Mouse (Mus musculus) E14TG2a.4 (cell line): ENCODE data around the gene Stxbp1.

Experiments used
- H3K27me3 ChIP-seq: 2 replicates; pipeline ENCODE4 v1.6.1; 2014; ENCODE audit warnings: low read length, control low read depth; ENCODE audit not compliant: insufficient read depth
- H3K36me3 ChIP-seq: 2 replicates; pipeline ENCODE4 v1.6.1; 2014; ENCODE audit warnings: low read length, control low read depth; ENCODE audit not compliant: insufficient read depth
- H3K4me1 ChIP-seq: replicated peaks from 2 replicates; pipeline ENCODE4 v1.6.1; 2014; ENCODE audit warnings: low read depth, low read length, control low read depth
- H3K4me3 ChIP-seq: replicated peaks from 2 replicates; pipeline ENCODE4 v1.5.1; 2014; ENCODE audit warnings: mild to moderate bottlenecking, low read length
- H3K9me3 ChIP-seq: 2 replicates; pipeline ENCODE4 v1.6.1; 2014; ENCODE audit warnings: low read length, control low read depth
- CTCF ChIP-seq: conservative IDR thresholded peaks from 2 replicates; pipeline ENCODE4 v1.5.1; 2014; ENCODE audit warnings: low read length
- NANOG ChIP-seq: IDR thresholded peaks from 2 replicates; pipeline ENCODE4 v1.6.1; 2014; ENCODE audit warnings: borderline replicate concordance, low read length, mixed read lengths
- POU5F1 ChIP-seq: IDR thresholded peaks from 2 replicates; pipeline ENCODE4 v1.6.1; 2014; ENCODE audit warnings: low read length, borderline replicate concordance

Stxbp1 gene

DNA sequence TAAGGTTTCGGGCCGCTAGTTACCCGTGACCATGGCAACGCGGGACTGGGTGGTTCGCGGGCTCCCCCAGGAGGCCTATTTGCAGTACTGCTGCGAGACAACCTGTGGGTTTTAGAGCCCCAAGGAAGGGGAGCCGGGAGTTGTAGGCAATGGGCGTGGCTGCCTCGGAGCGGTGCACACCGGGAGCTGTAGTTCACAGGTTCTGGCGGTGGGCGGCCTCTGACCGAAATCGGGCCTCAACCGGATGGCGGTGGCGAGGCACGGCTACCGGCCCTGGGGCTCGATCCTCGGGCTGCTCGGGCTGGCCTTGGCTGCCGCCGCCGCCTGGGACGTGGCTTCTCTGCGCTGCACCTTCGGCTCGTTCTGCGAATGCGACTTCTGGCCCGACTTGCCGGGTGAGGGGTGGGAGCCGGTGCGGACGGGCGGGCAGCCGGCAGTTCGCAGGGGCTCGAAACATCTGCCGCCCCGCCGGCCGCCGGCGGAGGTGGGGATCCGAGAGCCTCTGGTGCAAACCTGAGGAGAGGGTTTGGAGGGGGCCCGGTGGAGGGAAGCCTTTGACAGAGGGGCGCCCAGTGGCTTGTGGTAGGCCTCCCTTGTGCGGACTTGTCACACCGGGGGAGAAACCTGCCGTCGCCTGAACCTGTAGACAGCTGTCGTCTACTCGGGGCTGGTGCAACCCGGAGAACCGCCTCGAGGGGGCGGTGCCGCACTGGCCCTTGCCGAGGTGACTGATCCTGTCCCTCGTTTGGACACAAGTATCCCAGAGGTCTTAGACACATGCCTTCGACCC lies 89.8 kb downstream of the Stxbp1 start, which contains the start of gene Tor2a:
Gene Tor2a, plus strand, starts transcription at position 179 of the 790 bp plus-strand sequence.
- peak; percentile 89 for TF ChIP-seq CTCF
- TF ChIP-seq POU5F1: no peak
- TF ChIP-seq NANOG: no peak
- peak within 1 kb of the TSS; percentile 91 for H3K4me3 ChIP-seq

DNA sequence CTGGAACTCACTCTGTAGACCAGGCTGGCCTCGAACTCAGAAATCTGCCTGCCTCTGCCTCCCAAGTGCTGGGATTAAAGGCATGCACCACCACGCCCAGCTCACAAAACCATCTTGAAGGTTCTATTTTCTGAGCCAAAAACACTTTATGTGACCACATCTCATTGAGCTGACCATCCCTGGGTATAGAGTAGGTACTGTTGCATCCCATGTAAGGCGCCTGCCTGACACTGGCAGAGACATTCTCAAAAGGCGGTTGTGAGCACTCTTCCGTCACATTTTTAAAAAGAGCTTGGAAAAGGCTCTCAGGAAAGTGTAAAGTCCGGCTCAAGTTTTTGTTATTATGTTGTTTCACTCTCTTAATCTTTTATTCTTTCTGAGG lies 90.4 kb downstream of the Stxbp1 start:
- peaks cover 33% of the 10 kb centered on the region for H3K36me3 ChIP-seq
- peaks cover 26% of the 10 kb centered on the region for H3K4me1 ChIP-seq
- no peak overlapping the region for H3K4me3 ChIP-seq
- H3K27me3 ChIP-seq: peaks cover 18% of the 10 kb centered on the region
- no peaks in the 10 kb centered on the region for H3K9me3 ChIP-seq
- TF ChIP-seq POU5F1 (no peak), NANOG (no peak), CTCF (no peak)

More for the DNA sequence above, 89.8 kb downstream of the Stxbp1 start, which contains the start of gene Tor2a:
- peaks cover 20% of the 10 kb centered on the region for H3K4me1 ChIP-seq
- peaks cover 38% of the 10 kb centered on the region for H3K36me3 ChIP-seq
- peaks cover 12% of the 10 kb centered on the region for H3K27me3 ChIP-seq
- H3K9me3 ChIP-seq: no peaks in the 10 kb centered on the region

DNA sequence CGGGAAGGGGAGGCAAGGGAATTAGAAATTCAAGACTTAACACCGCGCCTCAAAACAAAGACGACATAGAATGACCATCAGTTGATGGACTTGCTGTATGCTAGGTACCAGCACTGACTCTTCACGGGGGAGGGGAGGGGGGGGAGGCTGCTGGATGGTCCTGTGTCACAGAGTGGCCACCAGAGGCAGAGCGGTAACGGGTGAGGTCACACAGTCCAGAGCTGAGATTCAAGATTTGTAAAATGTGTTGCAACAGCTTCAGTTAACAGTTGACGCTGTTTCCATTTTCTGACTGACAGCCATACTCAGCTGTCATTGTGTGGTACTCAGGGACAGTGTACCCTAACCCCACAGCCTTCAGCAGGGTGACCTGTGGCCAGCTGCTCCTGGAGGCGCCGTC lies 94.9 kb downstream of the Stxbp1 start:
- no peak overlapping the region for H3K4me3 ChIP-seq
- H3K9me3 ChIP-seq: no peaks in the 10 kb centered on the region
- H3K4me1 ChIP-seq: peaks cover 35% of the 10 kb centered on the region
- peaks cover 19% of the 10 kb centered on the region for H3K27me3 ChIP-seq
- no peaks in the 10 kb centered on the region for H3K36me3 ChIP-seq
- TF ChIP-seq POU5F1: no peak
- TF ChIP-seq CTCF: no peak
- no peak for TF ChIP-seq NANOG

DNA sequence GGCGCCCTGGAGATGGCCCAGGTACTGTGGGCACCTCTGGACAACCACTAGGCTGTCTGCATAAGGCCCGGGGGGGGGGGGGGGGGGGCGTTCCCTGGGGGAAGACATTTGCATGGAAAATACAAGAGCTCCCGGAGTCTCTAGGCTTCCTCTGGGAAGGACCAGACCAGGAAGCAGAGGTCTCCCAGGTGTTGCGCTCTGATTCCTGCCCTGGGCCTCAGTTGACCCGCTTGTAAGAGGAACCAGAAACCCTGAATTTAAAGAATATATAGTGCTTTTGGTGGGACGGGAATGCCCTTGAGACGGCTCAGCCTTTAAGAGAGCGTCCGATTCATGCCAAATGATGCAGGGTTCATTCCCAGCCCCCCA lies 95.4 kb downstream of the Stxbp1 start:
- Histone ChIP-seq H3K4me3 (peak overlapping the region; percentile 68), H3K27me3 (peaks cover 22% of the 10 kb centered on the region), H3K36me3 (no peaks in the 10 kb centered on the region; the same call in 1 of the 2 replicates), H3K9me3 (no peaks in the 10 kb centered on the region), H3K4me1 (peaks cover 35% of the 10 kb centered on the region)
- TF ChIP-seq CTCF: no peak
- no peak for TF ChIP-seq NANOG
- TF ChIP-seq POU5F1: no peak

DNA sequence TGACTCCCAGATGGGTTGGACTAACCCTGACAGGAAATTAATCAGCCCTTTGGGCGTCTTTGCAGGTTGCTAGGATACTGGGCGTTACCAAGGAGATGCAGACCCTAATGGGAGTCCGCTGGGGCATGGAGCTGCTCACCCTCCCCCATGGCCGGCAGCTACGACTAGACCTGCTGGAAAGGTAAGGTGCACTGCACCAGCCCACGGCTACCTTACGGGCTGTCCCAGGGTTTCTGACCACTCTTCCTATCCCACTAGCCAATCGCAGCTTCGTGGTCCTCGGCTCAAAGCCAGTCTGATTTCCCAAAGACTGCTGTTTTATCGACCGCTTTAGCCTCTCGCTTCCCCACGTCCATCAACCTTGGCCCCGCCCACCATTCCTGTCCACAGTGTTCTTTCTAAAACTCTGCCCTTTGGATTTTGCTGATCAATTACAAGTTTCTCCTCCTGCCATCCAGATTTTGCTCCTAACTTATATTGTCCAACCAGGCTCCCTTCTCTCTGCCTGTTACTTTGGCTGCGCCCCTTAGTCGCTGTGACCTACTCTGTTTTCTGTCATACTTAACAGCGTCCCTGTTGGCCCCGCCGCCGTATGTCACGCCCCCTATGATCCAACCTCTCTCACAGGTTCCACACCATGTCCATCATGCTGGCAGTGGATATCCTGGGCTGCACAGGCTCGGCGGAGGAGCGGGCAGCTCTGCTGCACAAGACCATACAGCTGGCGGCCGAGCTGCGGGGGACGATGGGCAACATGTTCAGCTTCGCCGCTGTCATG lies 96.0 kb downstream of the Stxbp1 start:
- no peaks in the 10 kb centered on the region; the same call in 1 of the 2 replicates for H3K36me3 ChIP-seq
- peak overlapping the region; percentile 68 for H3K4me3 ChIP-seq
- peaks cover 24% of the 10 kb centered on the region for H3K27me3 ChIP-seq
- TF ChIP-seq POU5F1 (no peak), CTCF (no peak)
- no peaks in the 10 kb centered on the region for H3K9me3 ChIP-seq
- H3K4me1 ChIP-seq: peaks cover 35% of the 10 kb centered on the region

DNA sequence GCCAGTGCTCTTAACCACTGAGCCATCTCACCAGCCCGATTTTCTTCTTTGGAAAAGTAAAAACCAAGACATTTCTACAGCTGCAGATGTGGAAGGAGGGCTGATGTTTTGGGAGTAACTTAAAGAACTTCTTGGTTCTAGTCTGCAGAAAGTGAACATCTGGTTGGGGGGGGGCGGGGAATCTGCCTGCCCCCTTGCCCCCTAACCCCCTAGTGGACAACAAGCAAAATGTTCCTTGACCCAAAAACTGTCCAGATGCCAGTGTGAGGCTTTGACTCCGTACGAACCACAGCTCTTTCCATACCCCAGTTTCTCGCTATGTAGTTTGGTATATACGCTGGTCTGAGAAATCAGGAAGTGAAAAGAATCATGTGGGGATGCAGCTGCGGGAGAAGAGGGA lies 96.8 kb downstream of the Stxbp1 start:
- Histone ChIP-seq H3K36me3 (no peaks in the 10 kb centered on the region; the same call in 1 of the 2 replicates), H3K4me3 (no peak overlapping the region), H3K27me3 (peaks cover 31% of the 10 kb centered on the region), H3K4me1 (peaks cover 35% of the 10 kb centered on the region), H3K9me3 (no peaks in the 10 kb centered on the region)
- TF ChIP-seq POU5F1: no peak
- TF ChIP-seq CTCF: peak; percentile 26
- TF ChIP-seq NANOG: no peak

DNA sequence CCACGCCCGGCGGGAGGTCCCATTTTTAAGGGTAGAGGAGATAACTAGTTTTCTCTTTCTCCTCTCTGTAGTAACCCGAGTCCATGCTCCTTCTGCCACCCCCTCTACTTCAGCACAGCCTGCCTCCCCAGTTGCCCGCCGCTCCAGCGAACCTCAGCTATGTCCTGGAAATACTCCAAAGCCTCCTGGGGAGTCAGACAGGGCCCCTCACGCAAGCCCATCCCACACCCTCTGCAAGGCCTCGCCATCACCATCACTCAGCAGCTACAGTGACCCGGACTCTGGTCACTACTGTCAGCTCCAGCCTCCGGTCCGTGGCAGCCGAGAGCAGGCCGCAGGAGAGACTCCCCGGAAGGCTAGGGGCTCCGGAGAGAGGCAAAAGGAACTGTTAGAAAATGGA lies 98.0 kb downstream of the Stxbp1 start:
- no peaks in the 10 kb centered on the region; the same call in 1 of the 2 replicates for H3K36me3 ChIP-seq
- peaks cover 29% of the 10 kb centered on the region for H3K4me1 ChIP-seq
- no peak for TF ChIP-seq POU5F1
- TF ChIP-seq NANOG: no peak
- no peak for TF ChIP-seq CTCF
- no peaks in the 10 kb centered on the region for H3K9me3 ChIP-seq
- no peak overlapping the region for H3K4me3 ChIP-seq
- peaks cover 41% of the 10 kb centered on the region for H3K27me3 ChIP-seq

DNA sequence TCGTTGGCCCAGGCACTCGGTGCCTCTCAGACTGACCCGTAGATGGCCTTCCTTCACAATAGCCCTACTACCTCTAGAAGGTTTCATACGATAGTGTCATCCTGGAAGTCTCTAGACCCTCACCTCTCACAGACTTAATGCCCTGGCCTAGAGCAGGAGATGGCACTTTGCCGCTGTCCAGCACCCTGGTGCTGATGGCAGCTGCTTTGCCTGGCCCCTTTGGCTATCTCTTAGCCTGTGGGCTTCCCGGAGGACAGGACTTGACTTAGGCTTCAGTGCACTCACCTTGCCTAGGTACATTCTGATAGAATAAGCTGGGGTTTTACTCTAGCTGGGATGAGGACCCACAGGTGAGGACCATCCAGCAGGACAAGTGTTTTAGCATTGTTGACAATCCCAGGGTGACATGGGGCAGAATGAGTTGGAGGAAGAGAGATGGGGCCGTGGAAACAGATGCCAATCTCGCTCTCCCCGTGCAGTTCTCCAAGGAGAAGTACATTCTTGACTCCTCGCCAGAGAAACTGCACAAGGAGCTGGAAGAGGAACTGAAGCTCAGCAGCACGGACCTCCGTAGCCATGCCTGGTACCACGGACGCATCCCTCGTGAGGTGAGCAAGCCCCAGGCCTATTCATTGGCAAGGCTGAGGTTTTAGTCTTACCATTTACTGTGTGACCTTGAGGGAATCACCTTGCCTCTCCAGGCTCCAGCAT lies 102.6 kb downstream of the Stxbp1 start:
- Histone ChIP-seq H3K4me3 (no peak overlapping the region), H3K36me3 (no peaks in the 10 kb centered on the region; the same call in 1 of the 2 replicates), H3K27me3 (peaks cover 75% of the 10 kb centered on the region), H3K4me1 (peaks cover 20% of the 10 kb centered on the region), H3K9me3 (no peaks in the 10 kb centered on the region)
- no peak for TF ChIP-seq CTCF
- TF ChIP-seq POU5F1: no peak
- TF ChIP-seq NANOG: no peak
